Mouse (Mus musculus) bone marrow macrophage, adult 2 months (primary cell): ENCODE measurements around the gene Iqsec1.

Experiments
- CTCF ChIP-seq: IDR thresholded peaks from 2 replicates; pipeline ENCODE4 v1.5.1; 2012; ENCODE audit warnings: low read depth, mild to moderate bottlenecking, low read length, moderate library complexity
- POLR2A ChIP-seq: IDR thresholded peaks from 2 replicates; pipeline ENCODE4 v1.6.1; 2012; ENCODE audit warnings: mild to moderate bottlenecking, low read depth, low read length, borderline replicate concordance

DNA sequence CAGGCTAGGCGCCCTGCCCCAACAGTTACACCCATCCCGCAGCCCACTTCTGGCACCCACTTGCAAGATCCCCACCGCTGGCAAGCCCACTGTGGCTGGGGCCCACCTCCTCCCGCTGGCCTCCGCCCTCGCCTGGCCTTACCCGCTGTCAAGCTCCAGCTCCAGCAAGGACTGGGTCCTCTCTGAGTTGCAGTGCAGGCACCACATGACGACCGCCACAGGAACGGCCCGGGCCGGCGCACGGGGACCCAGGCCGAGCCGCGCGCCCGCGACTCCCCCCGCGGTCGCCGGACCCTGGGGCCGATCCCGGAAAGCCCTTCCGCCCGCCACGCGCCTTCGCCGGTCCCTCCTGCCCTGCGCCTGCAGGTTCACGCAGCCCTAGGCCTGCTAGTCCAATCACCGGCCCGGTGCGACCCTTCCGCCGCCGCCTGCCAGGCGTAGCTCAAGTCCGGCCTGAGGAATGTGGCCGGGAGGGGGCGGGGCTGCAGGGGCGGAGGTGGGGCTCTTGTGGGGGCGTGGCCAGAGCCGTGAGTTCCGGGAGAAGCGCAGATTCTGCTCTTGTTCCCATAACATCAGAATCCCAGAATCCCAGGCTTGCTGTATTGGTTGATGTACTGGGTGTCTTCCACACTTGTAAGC, 272.3 kb downstream of the Iqsec1 start:
- TF ChIP-seq CTCF (no peak), POLR2A (0 out of 2 replicates have a peak, but pooled peaks have one; percentile 24)
